Comparison of ENCODE assay signal across 14 mouse cellular contexts in the genomic region with DNA sequence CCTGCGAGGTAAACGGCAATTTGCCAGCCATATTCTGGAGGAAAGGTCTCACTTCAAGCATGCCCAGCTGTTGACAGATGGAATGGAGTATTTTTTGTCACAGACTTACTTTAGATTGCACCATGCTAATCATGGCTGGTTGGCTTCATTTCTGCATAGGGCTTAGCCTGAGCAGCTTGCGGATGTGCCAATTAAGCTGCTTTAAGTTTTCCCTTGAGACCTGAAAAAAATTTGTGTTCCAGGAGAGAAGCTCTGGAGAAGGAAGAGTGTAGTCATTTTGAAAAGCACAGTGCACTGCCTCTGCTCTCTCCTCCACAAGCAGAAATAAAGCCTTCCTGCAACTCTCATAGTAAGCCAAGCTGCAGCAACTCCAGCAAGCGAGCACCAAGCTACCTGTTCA.
DNase-seq lines count a peak whose midpoint lies in the region; ATAC-seq and TF ChIP-seq lines count a peak whose summit lies in the region.
"Had no signal": no experiment of that assay in that cellular context is flagged by ENCODE, and none has a peak within 500 bp of the region (broad histone marks: within the 10 kb centered on the region; RNA-seq: fewer than 3 reads in every experiment).

No protein-coding gene starts in this region.

- H3K4me2 ChIP-seq in hindbrain, embryonic 14.5 days (replicated peaks) = no peak overlapping the region
- no peak overlapping the region for H3K4me2 ChIP-seq in hindbrain, embryonic 12.5 days (replicated peaks)
- no peak overlapping the region for H3K4me2 ChIP-seq in myocyte (ENCODE audit: low read depth)
- H3K4me2 ChIP-seq: embryonic facial prominence, embryonic 15.5 days; heart, embryonic 15.5 days; intestine, embryonic 15.5 days had no signal

- no peaks in the 10 kb centered on the region for H3K9me3 ChIP-seq in hindbrain, embryonic 14.5 days (ENCODE audit: control insufficient read depth, low read length)
- no peaks in the 10 kb centered on the region for H3K9me3 ChIP-seq in hindbrain, embryonic 12.5 days (replicated peaks)
- H3K9me3 ChIP-seq: embryonic facial prominence, embryonic 15.5 days; heart, embryonic 15.5 days; intestine, embryonic 15.5 days had no signal

- TF ChIP-seq POLR2A in myocyte (IDR thresholded peaks at IDR 0.05; ENCODE audit: insufficient read length, low read depth) = no peak

- no peak overlapping the region for H3K4me3 ChIP-seq in hindbrain, embryonic 14.5 days (replicated peaks; ENCODE audit: low read length)
- H3K4me3 ChIP-seq in hindbrain, embryonic 12.5 days = no peak overlapping the region
- H3K4me3 ChIP-seq in myocyte = no peak overlapping the region
- H3K4me3 ChIP-seq: embryonic facial prominence, embryonic 15.5 days; heart, embryonic 15.5 days; intestine, embryonic 15.5 days had no signal

- no peak overlapping the region for H3K9ac ChIP-seq in hindbrain, embryonic 14.5 days
- no peak overlapping the region for H3K9ac ChIP-seq in hindbrain, embryonic 12.5 days
- H3K9ac ChIP-seq: embryonic facial prominence, embryonic 15.5 days; heart, embryonic 15.5 days; intestine, embryonic 15.5 days; liver, postnatal 0 days had no signal

- no peak overlapping the region for H3ac ChIP-seq in myocyte (ENCODE audit: control insufficient read depth, insufficient read length)

- peak; percentile 46; the same call in 1 of the 2 replicates for ATAC-seq in hindbrain, embryonic 14.5 days (ENCODE audit: low FRiP score)
- no peak for ATAC-seq in hindbrain, embryonic 12.5 days (ENCODE audit: low FRiP score)
- ATAC-seq: intestine, embryonic 15.5 days; liver, postnatal 0 days had no signal

- no peak overlapping the region for H3K27ac ChIP-seq in hindbrain, embryonic 14.5 days
- H3K27ac ChIP-seq in hindbrain, embryonic 12.5 days = no peak overlapping the region
- H3K27ac ChIP-seq: embryonic facial prominence, embryonic 15.5 days; heart, embryonic 15.5 days; intestine, embryonic 15.5 days had no signal

- 82% methylated on average over 4 of the region's 4 CpGs for WGBS in hindbrain, embryonic 14.5 days
- WGBS in hindbrain, embryonic 12.5 days = 90% methylated on average over 4 of the region's 4 CpGs

- no peaks in the 10 kb centered on the region for H3K4me1 ChIP-seq in hindbrain, embryonic 14.5 days (replicated peaks; ENCODE audit: control insufficient read depth, insufficient read depth, low read length)
- H3K4me1 ChIP-seq in hindbrain, embryonic 12.5 days = no peaks in the 10 kb centered on the region
- H3K4me1 ChIP-seq: heart, embryonic 15.5 days; intestine, embryonic 15.5 days had no signal

- no peaks in the 10 kb centered on the region for H3K36me3 ChIP-seq in hindbrain, embryonic 14.5 days (replicated peaks; ENCODE audit: control insufficient read depth, insufficient read depth)
- H3K36me3 ChIP-seq in hindbrain, embryonic 12.5 days = no peaks in the 10 kb centered on the region
- no peaks in the 10 kb centered on the region for H3K36me3 ChIP-seq in myocyte (ENCODE audit: control insufficient read depth, insufficient read depth)
- H3K36me3 ChIP-seq: embryonic facial prominence, embryonic 15.5 days; heart, embryonic 15.5 days; intestine, embryonic 15.5 days had no signal

- no peaks in the 10 kb centered on the region for H3K27me3 ChIP-seq in hindbrain, embryonic 14.5 days (ENCODE audit: control insufficient read depth, insufficient read depth, low read length)
- H3K27me3 ChIP-seq in hindbrain, embryonic 12.5 days = no peaks in the 10 kb centered on the region
- no peaks in the 10 kb centered on the region for H3K27me3 ChIP-seq in myocyte (ENCODE audit: control insufficient read depth, insufficient read depth, insufficient read length)
- H3K27me3 ChIP-seq: embryonic facial prominence, embryonic 15.5 days; heart, embryonic 15.5 days; intestine, embryonic 15.5 days had no signal

- no peaks in the 10 kb centered on the region for H3K79me2 ChIP-seq in myocyte (ENCODE audit: control insufficient read depth, insufficient read depth)

- peak; percentile 55 for DNase-seq in hindbrain, embryonic 14.5 days (ENCODE audit: low spot score)
- peak; percentile 44 for DNase-seq in 3T3-L1 (ENCODE audit: low read depth, low spot score)
- peak; percentile 30 for DNase-seq in NIH3T3 (ENCODE audit: low read depth)
- DNase-seq in kidney, postnatal 10 days = no peak
- no peak for DNase-seq in spleen, postnatal 36 days (ENCODE audit: low spot score in 2 of 2)
- DNase-seq: cerebellum, adult 9-10 months; gastrocnemius, postnatal 10 days; liver, postnatal 0 days; thymus, postnatal 25 days had no signal

TF ChIP-seq in myocyte, 11 proteins besides CTCF, POLR2A, EP300 and RAD21:
- TF ChIP-seq USF1 (IDR thresholded peaks at IDR 0.05; ENCODE audit: low read depth) (no peak), CEBPB (IDR thresholded peaks at IDR 0.05; ENCODE audit: insufficient read depth, poor library complexity, severe bottlenecking) (peak; percentile 60; the same call in 1 of the 2 replicates)

Comparison
In these comparisons a context has a peak if more than half of its experiments do, and no peak if none do; other contexts are left out.
1. DNase-seq: peak in hindbrain, embryonic 14.5 days (single experiment), 3T3-L1 (single experiment) and NIH3T3 (single experiment); none in kidney, postnatal 10 days (single experiment) and spleen, postnatal 36 days (0 of 2).